Mouse (Mus musculus) right cerebral cortex, postnatal 36 days (tissue): ENCODE measurements around the gene Gpr157.

Source experiments
- DNase-seq, 2 experiments: peaks; one replicate each; pipeline ENCODE4 v3.0.0; 2022; ENCODE audit warnings: low spot score in 2 of 2, mixed read lengths in 1 of 2

Gene Gpr157

GRCm38 (mm10) chr4:150146286-150146685, 59.1 kb downstream of the Gpr157 start:
- no peak for DNase-seq

GRCm38 (mm10) chr4:150151045-150151444, 63.9 kb downstream of the Gpr157 start:
- DNase-seq: no peak

GRCm38 (mm10) chr4:150152483-150152882, 65.3 kb downstream of the Gpr157 start:
- DNase-seq: no peak

- DNase-seq: no peak
Measured at GRCm38 (mm10) chr4:150155301-150155700, 68.1 kb downstream of the Gpr157 start.
